Mouse (Mus musculus) gastrocnemius, postnatal 4 days (tissue): Measurements from ENCODE around the gene Ehhadh. TPM values are rescaled to one million over a fixed set of nuclear protein-coding genes. Genes with fewer than 3 reads are reported as not detected.

Experiments
- DNase-seq, 2 experiments: peaks; one replicate each; pipeline ENCODE4 v3.0.0; 2021 to 2022; ENCODE audit warnings: low spot score in 2 of 2, mixed read lengths in 2 of 2
- total RNA-seq, 2 experiments: library from RNA; stranded (reverse); gene quantifications; 2 replicates each; pipeline ENCODE4 v1.2.3; 2021

The Ehhadh gene
- total RNA-seq, 2 experiments from 2014 or later, result 4.0 to 4.7 TPM

DNA sequence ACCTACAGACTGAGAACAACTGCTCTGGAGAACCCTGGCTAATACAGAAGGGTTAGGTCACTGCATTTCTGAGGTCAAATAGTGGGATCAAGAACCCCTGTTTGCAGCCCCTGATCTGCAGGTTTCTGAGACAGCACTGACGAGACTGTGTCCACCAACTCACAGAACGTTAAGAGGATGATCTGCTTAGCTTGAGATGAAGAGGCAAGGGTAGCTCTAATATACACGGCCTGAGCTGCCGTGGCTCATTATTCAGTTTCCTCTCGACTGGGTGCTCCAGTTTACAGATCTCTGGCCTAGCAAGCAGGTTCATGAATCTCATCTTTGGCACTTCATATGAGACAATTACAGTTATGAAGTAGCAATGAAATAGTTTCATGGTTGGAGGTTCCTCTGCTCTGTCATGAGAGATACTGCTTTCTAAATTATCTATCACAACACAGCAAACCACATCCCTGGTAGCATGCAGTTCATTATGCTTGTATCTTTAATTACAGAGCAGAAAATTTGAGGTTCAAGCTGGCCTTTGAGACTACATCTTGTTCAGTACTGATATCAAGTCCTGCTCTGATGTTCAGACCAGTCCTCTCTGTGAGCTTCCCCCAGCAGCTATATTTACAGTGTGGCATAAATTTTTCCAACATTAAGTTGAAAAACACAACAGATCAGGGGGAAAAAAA is 45.3 kb downstream of the Ehhadh start:
- DNase-seq, result no peak

DNA sequence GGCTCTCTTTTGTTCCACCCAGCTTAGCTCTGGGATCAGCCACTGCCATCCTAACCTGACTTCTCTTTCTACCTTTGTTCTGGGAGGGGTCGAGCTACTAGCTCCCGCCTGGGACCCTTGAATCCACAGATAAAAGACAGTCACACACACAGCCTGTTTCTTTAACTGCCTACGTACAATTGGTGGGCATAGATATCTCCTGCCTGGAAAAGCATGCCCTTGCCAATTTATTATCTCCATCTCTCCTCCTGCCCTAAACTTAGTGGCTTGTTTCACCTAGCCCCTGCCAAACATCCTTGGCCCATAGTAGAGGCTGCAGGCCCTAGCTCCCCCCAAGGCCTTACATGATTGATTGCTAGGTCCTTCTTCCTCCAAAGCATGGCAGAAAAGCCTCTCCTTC is 46.1 kb downstream of the Ehhadh start:
- DNase-seq, result no peak

DNA sequence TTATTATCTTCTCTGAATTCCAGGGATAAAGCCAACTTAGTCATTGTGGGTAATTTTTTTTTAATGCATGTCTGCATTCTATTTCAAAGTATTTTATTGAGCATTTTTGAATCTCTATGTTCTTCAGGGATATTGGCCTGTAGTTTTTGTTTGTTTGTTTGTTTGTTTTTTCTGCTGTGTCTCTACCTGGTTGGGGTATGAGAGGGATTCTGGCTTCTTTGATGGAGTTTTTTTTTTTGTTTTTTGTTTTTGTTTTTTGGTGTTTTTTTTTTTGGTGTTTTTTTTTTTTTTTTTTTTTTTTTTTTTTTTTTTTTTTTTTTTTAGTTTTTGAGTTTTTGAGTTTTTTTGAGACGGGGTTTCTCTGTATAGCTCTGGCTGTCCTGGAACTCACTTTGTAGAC is 52.0 kb downstream of the Ehhadh start:
- DNase-seq, result no peak

GRCm38 (mm10) chr16:21727897-21728364 is 59.7 kb downstream of the Ehhadh start:
- DNase-seq, result peak; percentile 54 to 77

- no peak for DNase-seq
These were observed 60.2 kb downstream of the Ehhadh start for GRCm38 (mm10) chr16:21727421-21727820.

DNA sequence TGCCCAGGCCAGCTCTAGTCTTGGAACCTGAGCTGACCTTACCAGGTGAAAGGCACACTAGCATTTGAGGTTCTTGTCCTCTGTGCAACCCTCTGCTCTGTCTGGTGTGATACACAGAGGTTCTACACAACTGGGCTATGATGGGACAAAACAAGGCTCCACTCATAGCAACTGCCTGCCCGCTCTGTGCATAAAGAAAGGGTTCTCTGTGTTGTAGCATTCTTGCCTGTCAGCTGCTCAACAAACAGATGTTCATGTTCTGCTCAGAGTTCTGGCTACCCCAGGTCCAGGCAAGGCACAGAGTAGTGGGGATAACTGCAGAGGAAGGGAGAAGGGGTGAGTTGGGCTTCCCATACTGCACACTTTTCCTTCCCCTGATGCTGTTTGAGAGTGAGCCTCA is 63.3 kb downstream of the Ehhadh start:
- no peak for DNase-seq

GRCm38 (mm10) chr16:21719770-21720169 is 67.8 kb downstream of the Ehhadh start:
- DNase-seq, result no peak

DNA sequence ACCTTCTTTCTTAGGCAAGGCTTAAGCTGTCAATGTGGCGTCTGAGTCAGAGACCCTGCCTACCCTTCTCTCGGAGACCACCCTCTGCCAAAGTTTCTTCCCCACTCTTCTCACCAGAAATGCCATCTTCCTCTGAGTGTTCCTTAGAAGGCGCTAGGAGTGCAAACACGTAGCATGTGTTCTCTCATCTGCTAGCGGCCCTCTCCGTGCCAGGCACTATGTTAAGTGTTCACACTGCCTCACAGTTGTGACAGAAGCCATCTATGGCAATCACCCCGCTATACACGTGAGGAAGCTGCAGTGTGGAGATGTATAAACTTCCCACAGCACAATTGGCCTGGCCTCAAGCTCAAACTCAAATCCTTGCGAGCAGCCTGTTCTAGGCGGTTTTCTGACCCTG is 73.1 kb downstream of the Ehhadh start:
- DNase-seq, result no peak

Other genes with a start within 250 kb of the Ehhadh start
- 10 to 100 TPM; 39.7 to 44.2 TPM for gene 2510009E07Rik, start 93.1 kb downstream of the Ehhadh start, total RNA-seq
- gene Map3k13, start 6.5 kb upstream of the Ehhadh start, total RNA-seq, result under 1 TPM; 0.66 to 0.73 TPM
- 1 to 10 TPM; 8.6 to 9.1 TPM for gene Tmem41a, start 159.7 kb upstream of the Ehhadh start, total RNA-seq
- under 1 TPM; 0.16 to 0.52 TPM for gene Liph, start 207.9 kb upstream of the Ehhadh start, total RNA-seq
- gene Senp2, start 221.7 kb upstream of the Ehhadh start, total RNA-seq, result 10 to 100 TPM; 24.1 to 28.0 TPM